Mouse (Mus musculus) thymus, adult 2 months (tissue): Measurements from ENCODE around the gene Rbm11.

Source experiments
- CTCF ChIP-seq: fragments of 200-500 bp; IDR thresholded peaks from 2 replicates; pipeline ENCODE4 v1.5.1; 2012; ENCODE audit warnings: mild to moderate bottlenecking, control low read depth, low read length, moderate library complexity, borderline replicate concordance; ENCODE audit not compliant: control insufficient read depth, poor library complexity, insufficient read depth; ENCODE audit errors: extremely low read depth
- POLR2A ChIP-seq: fragments of 200-500 bp; IDR thresholded peaks from 2 replicates; pipeline ENCODE4 v1.6.1; 2012; ENCODE audit warnings: mild to moderate bottlenecking, low read length, control low read depth, moderate library complexity; ENCODE audit not compliant: control insufficient read depth, poor library complexity, insufficient read depth; ENCODE audit errors: extremely low read depth

- TF ChIP-seq POLR2A (no peak), CTCF (no peak)
Measured at GRCm38 (mm10) chr16:75627862-75628261, 35.2 kb downstream of the Rbm11 start.
